Mouse (Mus musculus) CH12.LX (cell line): ENCODE results near the gene Pheta1.

Source experiments
- CTCF ChIP-seq, 2 experiments: IDR thresholded peaks in 1 of 2; conservative IDR thresholded peaks in 1 of 2; 2 replicates each; pipeline ENCODE4 v1.5.1; 2011 to 2012; ENCODE audit warnings: low read depth in 2 of 2, low read length in 2 of 2, improper control_type of control experiment in 1 of 2, inconsistent platforms in 1 of 2, mild to moderate bottlenecking in 1 of 2, moderate library complexity in 1 of 2
- ZNF384 ChIP-seq: IDR thresholded peaks from 2 replicates; pipeline ENCODE4 v1.6.1; 2012; ENCODE audit warnings: low read depth, low read length, improper control_type of control experiment, inconsistent platforms

GRCm38 (mm10) chr5:121879211-121879610 is 30.4 kb downstream of the Pheta1 start:
- TF ChIP-seq ZNF384 = no peak
- peak; percentile 54 to 70 for TF ChIP-seq CTCF (conservative IDR thresholded peaks at IDR 0.05 in 1 of 2, IDR thresholded peaks at IDR 0.05 in 1 of 2; ENCODE audit: low read depth in 2 of 2, low read length in 2 of 2)
